Mouse (Mus musculus) E14TG2a.4 (cell line): ENCODE data around the gene Reck.

Source experiments
- H3K27me3 ChIP-seq: 2 replicates; pipeline ENCODE4 v1.6.1; 2014; ENCODE audit warnings: low read length, control low read depth; ENCODE audit not compliant: insufficient read depth
- H3K36me3 ChIP-seq: 2 replicates; pipeline ENCODE4 v1.6.1; 2014; ENCODE audit warnings: low read length, control low read depth; ENCODE audit not compliant: insufficient read depth
- H3K4me1 ChIP-seq: replicated peaks from 2 replicates; pipeline ENCODE4 v1.6.1; 2014; ENCODE audit warnings: low read depth, low read length, control low read depth
- H3K4me3 ChIP-seq: replicated peaks from 2 replicates; pipeline ENCODE4 v1.5.1; 2014; ENCODE audit warnings: mild to moderate bottlenecking, low read length
- H3K9me3 ChIP-seq: 2 replicates; pipeline ENCODE4 v1.6.1; 2014; ENCODE audit warnings: low read length, control low read depth
- CTCF ChIP-seq: conservative IDR thresholded peaks from 2 replicates; pipeline ENCODE4 v1.5.1; 2014; ENCODE audit warnings: low read length
- NANOG ChIP-seq: IDR thresholded peaks from 2 replicates; pipeline ENCODE4 v1.6.1; 2014; ENCODE audit warnings: borderline replicate concordance, low read length, mixed read lengths
- POU5F1 ChIP-seq: IDR thresholded peaks from 2 replicates; pipeline ENCODE4 v1.6.1; 2014; ENCODE audit warnings: low read length, borderline replicate concordance

Reck gene

DNA sequence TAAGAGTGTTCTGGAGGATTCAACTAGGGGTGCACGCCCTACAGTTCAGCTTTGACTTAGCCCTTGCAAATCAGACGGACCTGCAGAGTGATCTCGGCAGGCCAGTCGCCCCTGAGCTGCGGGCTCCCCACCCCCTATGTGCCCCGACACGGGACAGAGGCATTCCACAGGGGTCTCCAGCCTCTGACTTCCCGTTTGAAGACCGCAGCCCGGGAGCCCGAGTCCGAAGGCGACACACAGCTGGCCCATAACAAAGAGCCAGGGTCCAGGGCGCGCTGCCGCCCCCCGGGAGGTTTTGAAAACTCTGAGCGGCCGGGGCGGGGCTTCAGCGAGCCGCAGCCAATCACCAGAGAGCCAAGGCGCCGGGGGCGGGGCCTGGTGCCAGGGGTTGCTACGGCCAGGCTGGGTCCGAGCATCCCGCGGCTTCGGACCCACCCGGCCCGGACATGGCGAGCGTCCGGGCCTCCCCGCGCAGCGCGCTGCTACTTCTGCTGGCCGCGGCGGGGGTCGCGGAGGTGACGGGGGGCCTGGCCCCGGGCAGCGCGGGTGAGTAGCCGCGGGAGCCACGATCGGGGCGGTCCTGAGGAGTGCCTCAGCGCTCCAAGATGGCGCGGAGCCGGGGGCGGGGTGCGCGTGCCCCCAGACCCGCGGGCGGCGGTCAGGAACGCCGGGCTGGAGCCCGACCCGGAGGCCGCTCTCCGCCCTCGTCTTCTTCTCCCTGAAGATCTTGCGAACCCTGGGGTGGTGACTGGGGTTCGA, at the start of gene Reck:
TSS of gene Reck (plus strand) at position 371 of the 759 bp plus-strand sequence.
- TF ChIP-seq POU5F1 (no peak), CTCF (no peak), NANOG (no peak)
- peaks cover 39% of the 10 kb centered on the region for H3K27me3 ChIP-seq
- peak within 1 kb of the TSS; percentile 94 for H3K4me3 ChIP-seq
- no peaks in the 10 kb centered on the region for H3K9me3 ChIP-seq
- peaks cover 11% of the 10 kb centered on the region for H3K4me1 ChIP-seq
- no peaks in the 10 kb centered on the region for H3K36me3 ChIP-seq

DNA sequence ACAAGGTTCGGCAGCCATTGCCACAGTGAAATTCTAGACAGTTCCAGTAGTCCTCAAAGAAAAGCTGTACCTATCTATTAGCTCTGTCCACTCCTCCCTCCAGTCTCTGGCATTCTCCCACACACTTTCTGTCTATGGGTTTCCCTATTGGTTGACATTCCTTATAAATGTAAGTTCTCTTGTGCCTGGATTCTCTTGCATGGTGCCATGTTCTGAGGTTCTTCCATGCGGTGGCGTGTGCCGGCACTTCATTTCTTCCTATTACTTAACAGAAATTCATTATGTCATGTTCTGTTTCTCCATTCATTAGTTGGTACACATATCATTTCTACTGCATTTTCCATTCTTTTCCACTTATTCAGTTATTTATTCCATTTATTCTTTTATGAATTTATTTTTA, 46.5 kb upstream of the Reck start:
- Histone ChIP-seq H3K4me1 (peaks cover 15% of the 10 kb centered on the region), H3K27me3 (no peaks in the 10 kb centered on the region; the same call in 1 of the 2 replicates), H3K4me3 (no peak overlapping the region), H3K9me3 (no peaks in the 10 kb centered on the region), H3K36me3 (no peaks in the 10 kb centered on the region)
- TF ChIP-seq POU5F1, result no peak
- TF ChIP-seq CTCF, result no peak
- TF ChIP-seq NANOG, result no peak

DNA sequence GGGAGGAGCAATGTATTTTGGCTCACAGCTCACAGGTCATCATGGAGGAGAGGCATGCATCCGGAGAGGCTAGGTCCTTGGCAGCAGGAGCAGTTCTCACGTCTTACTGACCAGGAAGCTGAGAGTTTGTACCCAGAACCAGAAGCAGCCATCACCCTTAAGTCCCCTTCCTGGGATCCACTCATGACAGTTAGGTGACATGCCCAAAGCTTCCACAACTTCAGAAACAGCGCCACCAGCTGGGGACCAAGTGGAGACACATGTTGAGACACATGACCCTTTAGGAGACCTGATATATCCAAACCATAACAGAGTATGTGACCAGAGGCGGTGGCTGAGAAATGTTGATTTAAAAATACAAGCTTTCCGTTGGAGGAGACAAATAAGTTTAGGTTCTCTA, 43.3 kb upstream of the Reck start:
- TF ChIP-seq CTCF (peak; percentile 61), POU5F1 (no peak)
- H3K4me3 ChIP-seq, result no peak overlapping the region
- H3K4me1 ChIP-seq, result peaks cover 6% of the 10 kb centered on the region; the same call in 1 of the 2 replicates
- H3K27me3 ChIP-seq, result no peaks in the 10 kb centered on the region; the same call in 1 of the 2 replicates
- no peaks in the 10 kb centered on the region for H3K36me3 ChIP-seq
- H3K9me3 ChIP-seq, result no peaks in the 10 kb centered on the region

DNA sequence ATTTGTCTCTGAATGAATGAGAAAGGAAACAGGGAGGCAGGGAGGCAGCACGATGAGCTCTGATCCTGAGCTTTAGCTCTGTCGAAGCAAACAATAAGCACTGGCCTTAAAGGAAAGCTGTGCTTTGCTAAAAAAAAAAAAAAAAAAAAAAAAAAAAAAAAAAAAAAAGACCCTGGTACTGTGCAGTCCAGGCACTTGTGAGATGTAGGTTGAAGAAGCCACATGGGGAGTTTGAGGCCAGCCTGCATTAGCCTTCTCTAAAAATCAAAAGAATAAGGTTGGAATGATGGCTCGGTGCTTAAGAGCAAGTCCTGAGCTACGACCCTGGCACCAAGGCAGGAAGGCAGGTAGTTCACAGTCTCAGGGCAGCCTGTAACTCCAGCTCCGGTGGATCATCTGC, 41.6 kb upstream of the Reck start:
- TF ChIP-seq CTCF (no peak), NANOG (no peak), POU5F1 (no peak)
- H3K4me1 ChIP-seq, result peaks cover 7% of the 10 kb centered on the region; the same call in 1 of the 2 replicates

DNA sequence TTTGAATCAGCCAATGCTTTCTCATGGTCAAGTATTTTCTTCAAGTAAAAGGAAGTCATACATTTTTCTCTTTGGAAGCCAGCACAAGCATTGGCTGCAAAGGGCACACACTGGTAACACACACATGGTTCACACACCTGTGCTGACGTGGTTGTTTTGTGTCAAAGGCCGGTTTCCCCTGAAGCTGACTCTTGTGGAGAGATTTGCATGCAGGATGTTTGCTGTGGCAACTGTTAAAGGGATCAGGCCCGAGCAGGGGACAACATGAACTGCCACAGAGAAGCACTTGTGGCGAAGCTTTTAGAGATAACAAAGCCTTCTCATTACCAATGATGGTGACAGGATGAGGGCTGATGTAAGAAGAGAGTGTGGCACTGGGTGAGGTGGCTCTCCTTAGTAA, 40.6 kb upstream of the Reck start:
- Histone ChIP-seq H3K27me3 (no peaks in the 10 kb centered on the region; the same call in 1 of the 2 replicates), H3K4me1 (peaks cover 7% of the 10 kb centered on the region; the same call in 1 of the 2 replicates), H3K9me3 (no peaks in the 10 kb centered on the region), H3K36me3 (no peaks in the 10 kb centered on the region), H3K4me3 (no peak overlapping the region)
- TF ChIP-seq NANOG, result no peak
- no peak for TF ChIP-seq CTCF
- TF ChIP-seq POU5F1, result no peak

More for the DNA sequence above, 41.6 kb upstream of the Reck start:
- H3K27me3 ChIP-seq, result no peaks in the 10 kb centered on the region; the same call in 1 of the 2 replicates
- no peak overlapping the region for H3K4me3 ChIP-seq
- no peaks in the 10 kb centered on the region for H3K36me3 ChIP-seq
- H3K9me3 ChIP-seq, result no peaks in the 10 kb centered on the region

DNA sequence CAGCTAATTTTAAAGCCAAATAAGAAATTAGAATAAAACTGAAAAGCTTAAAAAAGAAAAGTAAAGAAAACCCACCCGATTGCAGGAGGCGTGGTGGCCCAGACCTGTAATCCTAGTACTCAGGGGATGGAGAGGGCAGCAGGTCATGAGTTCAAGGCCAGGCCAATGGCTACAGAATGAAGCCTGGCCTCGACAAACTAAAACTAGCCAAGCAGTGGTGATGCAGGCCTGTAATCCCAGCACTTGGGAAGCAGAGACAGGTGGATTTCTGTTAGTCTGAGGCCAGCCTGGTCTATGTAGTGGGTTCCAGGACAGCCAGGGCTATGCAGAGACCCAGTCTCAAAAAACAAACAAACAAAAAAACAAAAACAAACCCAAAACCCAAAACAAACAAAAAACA, 37.0 kb upstream of the Reck start:
- Histone ChIP-seq H3K36me3 (no peaks in the 10 kb centered on the region), H3K27me3 (no peaks in the 10 kb centered on the region), H3K9me3 (no peaks in the 10 kb centered on the region; the same call in 1 of the 2 replicates), H3K4me3 (no peak overlapping the region), H3K4me1 (peaks cover 7% of the 10 kb centered on the region; the same call in 1 of the 2 replicates)
- TF ChIP-seq NANOG (no peak), CTCF (no peak), POU5F1 (no peak)

DNA sequence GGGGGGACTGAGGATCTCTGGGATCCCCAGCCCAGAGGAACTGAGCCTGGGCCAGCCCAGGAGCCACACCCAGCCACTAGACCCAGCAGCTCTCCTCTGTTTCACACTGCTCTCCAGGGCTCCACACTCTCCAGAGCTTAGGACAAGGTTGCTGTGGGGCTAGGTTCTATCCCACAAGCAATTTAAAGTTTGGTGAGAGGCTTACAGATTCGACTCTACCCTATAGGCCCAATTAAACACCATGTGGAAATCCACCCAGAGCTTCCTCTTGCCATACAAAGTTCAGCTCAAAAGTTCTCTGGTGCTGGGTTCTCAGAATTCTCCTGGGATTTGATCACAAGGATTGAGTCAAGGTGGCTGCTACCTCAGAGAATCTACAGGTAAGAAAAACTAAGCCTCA, 35.2 kb upstream of the Reck start, which contains the start of gene Olfr157:
TSS of gene Olfr157 (minus strand) at position 101 of the 400 bp plus-strand sequence.
- Histone ChIP-seq H3K4me1 (peaks cover 7% of the 10 kb centered on the region; the same call in 1 of the 2 replicates), H3K4me3 (no peak within 1 kb of the TSS), H3K9me3 (no peaks in the 10 kb centered on the region; the same call in 1 of the 2 replicates), H3K36me3 (no peaks in the 10 kb centered on the region), H3K27me3 (no peaks in the 10 kb centered on the region)
- TF ChIP-seq POU5F1, result no peak
- no peak for TF ChIP-seq CTCF
- TF ChIP-seq NANOG, result no peak

DNA sequence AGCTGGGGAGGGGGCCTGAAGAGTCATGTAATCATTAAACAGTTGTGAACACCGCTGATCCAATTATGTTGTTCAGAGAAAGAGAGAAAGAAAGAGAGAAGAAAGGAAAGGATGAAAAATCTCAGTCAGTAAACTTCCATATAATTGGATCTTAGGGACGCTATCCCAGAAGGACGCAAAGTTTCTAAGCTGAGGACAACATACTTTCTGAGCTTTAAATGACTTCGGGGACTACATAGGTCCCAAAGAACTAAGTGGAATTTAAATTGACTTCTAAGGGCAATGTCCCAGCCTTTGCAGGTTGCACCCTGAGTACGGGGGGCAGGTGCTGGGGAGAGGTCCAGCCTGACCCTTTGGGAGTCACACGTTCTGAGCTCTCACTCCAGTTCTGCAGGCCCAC, 24.1 kb upstream of the Reck start, which contains the start of gene Olfr155:
TSS of gene Olfr155 (plus strand) at position 301 of the 400 bp plus-strand sequence.
- Histone ChIP-seq H3K4me3 (no peak within 1 kb of the TSS), H3K27me3 (peaks cover 7% of the 10 kb centered on the region; the same call in 1 of the 2 replicates), H3K4me1 (no peaks in the 10 kb centered on the region), H3K9me3 (peaks cover 3% of the 10 kb centered on the region; the same call in 1 of the 2 replicates), H3K36me3 (no peaks in the 10 kb centered on the region)
- TF ChIP-seq CTCF, result no peak
- no peak for TF ChIP-seq POU5F1
- TF ChIP-seq NANOG, result no peak

DNA sequence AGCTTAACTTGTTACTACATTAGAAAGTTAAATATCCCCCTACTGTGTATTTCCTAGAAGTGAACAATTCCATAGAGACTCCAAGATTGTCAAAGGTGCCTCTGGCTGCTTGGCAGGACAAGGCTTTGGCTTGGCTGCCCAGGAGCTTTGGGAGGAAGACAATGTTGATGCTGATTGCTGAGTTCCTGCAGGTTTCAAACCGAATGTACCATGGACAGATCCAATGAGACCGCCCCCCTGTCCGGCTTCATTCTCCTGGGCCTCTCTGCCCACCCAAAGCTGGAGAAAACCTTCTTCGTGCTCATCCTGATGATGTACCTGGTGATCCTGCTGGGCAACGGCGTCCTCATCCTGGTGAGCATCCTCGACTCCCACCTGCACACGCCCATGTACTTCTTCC, 21.2 kb upstream of the Reck start:
- H3K4me3 ChIP-seq, result no peak overlapping the region
- TF ChIP-seq POU5F1 (no peak), CTCF (no peak), NANOG (no peak)
- peaks cover 3% of the 10 kb centered on the region; the same call in 1 of the 2 replicates for H3K9me3 ChIP-seq
- H3K4me1 ChIP-seq, result 0 out of 2 replicates have a peak, but pooled peaks cover 5% of the 10 kb centered on the region
- H3K36me3 ChIP-seq, result no peaks in the 10 kb centered on the region
- H3K27me3 ChIP-seq, result 0 out of 2 replicates have a peak, but pooled peaks cover 2% of the 10 kb centered on the region
